Mouse (Mus musculus) layer of hippocampus, postnatal 36 days (tissue): ENCODE measurements around the gene Bace1. TPM values are rescaled to one million over a fixed set of nuclear protein-coding genes. Genes with fewer than 3 reads are reported as not detected.
"Not testable (repeated sequence)": the region's sequence is repeated elsewhere in the genome, so short reads cannot be mapped to it uniquely, and the experiment has no call there.

Experiments used
- DNase-seq, 2 experiments: peaks; one replicate each; pipeline ENCODE4 v3.0.0; 2022
- total RNA-seq, 2 experiments: library from RNA; stranded (reverse); gene quantifications; 2 replicates each; pipeline ENCODE4 v1.2.3; 2021

Gene Bace1
- total RNA-seq, 2 experiments from 2014 or later, result 80.6 to 82.3 TPM

- no peak for DNase-seq
These were observed 329 bp upstream of the Bace1 start for GRCm38 (mm10) chr9:45838069-45838433.

- DNase-seq, result no peak
These were observed 980 bp downstream of the Bace1 start for GRCm38 (mm10) chr9:45839139-45839981.

GRCm38 (mm10) chr9:45839982-45840300 lies 1.6 kb downstream of the Bace1 start:
- DNase-seq, result no peak

GRCm38 (mm10) chr9:45840331-45840730 lies 2.0 kb downstream of the Bace1 start:
- DNase-seq, result no peak

GRCm38 (mm10) chr9:45841458-45841857 lies 3.1 kb downstream of the Bace1 start:
- DNase-seq, result no peak

GRCm38 (mm10) chr9:45843007-45843406 lies 4.6 kb downstream of the Bace1 start:
- no peak for DNase-seq

- DNase-seq, result no peak
These were observed 5.4 kb downstream of the Bace1 start for GRCm38 (mm10) chr9:45843780-45844179.

- DNase-seq, result no peak
These were observed 7.2 kb downstream of the Bace1 start for GRCm38 (mm10) chr9:45845541-45845940.

- not testable (repeated sequence) for DNase-seq
These were observed 7.8 kb downstream of the Bace1 start for GRCm38 (mm10) chr9:45846176-45846575.

- DNase-seq, result no peak
These were observed 8.6 kb downstream of the Bace1 start for GRCm38 (mm10) chr9:45846891-45847460.

- DNase-seq, result no peak
These were observed 11.4 kb downstream of the Bace1 start for GRCm38 (mm10) chr9:45849528-45850408.

- no peak for DNase-seq
These were observed 12.3 kb downstream of the Bace1 start for GRCm38 (mm10) chr9:45850528-45851155.

GRCm38 (mm10) chr9:45851330-45851729 lies 12.9 kb downstream of the Bace1 start:
- no peak for DNase-seq

GRCm38 (mm10) chr9:45851776-45852175 lies 13.4 kb downstream of the Bace1 start:
- no peak for DNase-seq

GRCm38 (mm10) chr9:45853695-45854094 lies 15.3 kb downstream of the Bace1 start:
- no peak for DNase-seq

GRCm38 (mm10) chr9:45854136-45854535 lies 15.8 kb downstream of the Bace1 start:
- DNase-seq, result no peak

- DNase-seq, result no peak
These were observed 21.0 kb downstream of the Bace1 start for GRCm38 (mm10) chr9:45859364-45859763.

- DNase-seq, result no peak
These were observed 23.4 kb downstream of the Bace1 start for GRCm38 (mm10) chr9:45861813-45862212.

- no peak for DNase-seq
These were observed 30.8 kb downstream of the Bace1 start for GRCm38 (mm10) chr9:45869181-45869580.

GRCm38 (mm10) chr9:45870265-45870664 lies 31.9 kb downstream of the Bace1 start:
- DNase-seq, result no peak

- DNase-seq, result no peak
These were observed 39.5 kb downstream of the Bace1 start for GRCm38 (mm10) chr9:45877928-45878327.

GRCm38 (mm10) chr9:45893681-45894080 lies 55.3 kb downstream of the Bace1 start:
- no peak for DNase-seq

- no peak for DNase-seq
These were observed 66.8 kb downstream of the Bace1 start for GRCm38 (mm10) chr9:45905196-45905595.
